Mouse (Mus musculus) Patski (cell line): Measurements from ENCODE around the gene Scrn2. TPM values are rescaled to one million over a fixed set of nuclear protein-coding genes. Genes with fewer than 3 reads are reported as not detected.

Experiments
- ATAC-seq: fragments of 100-300 bp; one replicate; pipeline ENCODE4 v1.8.0; 2021
- CTCF ChIA-PET: fragments of 350-600 bp; sonication (Branson Sonifier 250); formaldehyde crosslinking; loops from one replicate; lab custom pipeline; 2022; ENCODE audit warnings: inconsistent platforms; lab: Charles Lee
- POLR2A ChIA-PET: fragments of 350-600 bp; sonication (Branson Sonifier 250); formaldehyde crosslinking; loops from one replicate; lab custom pipeline; 2022; ENCODE audit warnings: antibody characterized with exemption, inconsistent platforms; lab: Charles Lee
- DNase-seq: peaks from one replicate; pipeline ENCODE4 v3.0.0-alpha.2; 2011; ENCODE audit warnings: low read depth, low spot score
- H3K27me3 ChIP-seq: fragments of 371-371 bp; one replicate; pipeline ENCODE4 v1.5.1; 2021
- CTCF ChIP-seq: fragments of 100-300 bp; IDR thresholded peaks from one replicate; pipeline ENCODE4 v1.5.1; 2021
- in situ Hi-C: fragments of 300-500 bp; cut with MboI; formaldehyde crosslinking; loops from 3 replicates; pipeline ENCODE4 v1.11.1; 2018; ENCODE audit warnings: low pct_unique_long_range_greater_than_20kb, mixed read lengths
- polyA plus RNA-seq: library from polyadenylated mRNA; unstranded; gene quantifications from one replicate; pipeline ENCODE4 v1.2.3, GENCODE M21; 2021

Gene Scrn2
- polyA plus RNA-seq, 1 experiment from 2014 or later: 47.0 TPM

DNA sequence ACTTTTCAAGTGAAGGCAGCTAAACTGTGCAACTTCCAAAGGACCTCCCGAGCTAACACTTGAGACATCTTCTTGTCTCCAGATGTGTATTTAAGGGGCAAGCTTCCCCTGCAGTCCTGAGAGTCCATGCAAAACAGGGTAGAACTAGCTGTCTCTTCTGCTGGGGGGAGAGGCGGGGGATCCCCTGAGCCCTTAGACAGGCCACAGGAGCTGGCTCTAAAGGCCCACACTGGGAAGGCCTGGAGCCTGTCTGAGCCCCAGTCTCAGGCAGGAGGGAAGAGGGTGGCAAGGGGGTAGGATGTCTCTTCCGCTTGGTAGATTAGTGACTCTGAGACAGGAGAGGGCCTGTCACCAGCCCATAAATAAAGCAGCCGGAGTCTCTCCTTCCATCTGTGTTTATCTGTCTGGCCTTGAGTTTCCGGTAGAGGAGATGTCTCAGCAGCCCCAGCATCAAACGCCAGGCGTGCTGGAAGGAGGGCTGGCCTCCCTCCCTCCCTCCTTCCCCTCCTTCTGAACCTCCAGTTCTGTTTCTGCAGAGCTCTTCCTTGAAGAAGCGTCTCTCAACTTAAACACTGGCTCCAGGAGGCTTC lies 36.9 kb upstream of the Scrn2 start:
- CTCF ChIA-PET: interaction anchor here (1.0 to 1.1 kb wide), 2 partner anchors 11 to 37 kb away, joined by 4 to 5 read pairs; partner anchors contain the start of gene Scrn2
- DNase-seq (no peak), ATAC-seq (no peak)
- peaks cover 4% of the 10 kb centered on the region for H3K27me3 ChIP-seq
- no peak for TF ChIP-seq CTCF
- POLR2A ChIA-PET: no interaction called here
- in situ Hi-C loops: no loop called here

DNA sequence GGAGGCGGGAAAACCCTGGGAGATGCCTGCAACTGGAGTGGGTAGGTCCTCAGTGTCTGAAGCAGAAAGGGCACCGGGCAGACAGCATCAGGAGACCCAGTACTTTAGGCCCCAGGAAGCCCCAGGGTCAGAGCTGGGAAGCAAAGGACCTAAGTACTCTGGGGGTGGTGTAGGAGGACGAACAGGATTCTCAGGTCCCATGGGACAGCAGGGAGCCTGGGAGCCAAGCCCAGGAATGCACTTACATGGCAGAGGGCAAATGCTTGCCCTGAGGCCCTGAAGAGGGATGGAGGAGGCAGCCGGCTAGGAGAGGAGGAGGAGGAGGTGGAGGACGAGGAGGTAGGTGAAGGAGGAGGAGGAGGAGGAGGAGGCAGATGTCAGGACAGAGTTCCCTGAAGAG lies 34.7 kb upstream of the Scrn2 start:
- H3K27me3 ChIP-seq: peaks cover 4% of the 10 kb centered on the region
- no peak for DNase-seq
- ATAC-seq: no peak
- ChIA-PET CTCF (no interaction called here), POLR2A (no interaction called here)
- in situ Hi-C loops: no loop called here
- no peak for TF ChIP-seq CTCF

DNA sequence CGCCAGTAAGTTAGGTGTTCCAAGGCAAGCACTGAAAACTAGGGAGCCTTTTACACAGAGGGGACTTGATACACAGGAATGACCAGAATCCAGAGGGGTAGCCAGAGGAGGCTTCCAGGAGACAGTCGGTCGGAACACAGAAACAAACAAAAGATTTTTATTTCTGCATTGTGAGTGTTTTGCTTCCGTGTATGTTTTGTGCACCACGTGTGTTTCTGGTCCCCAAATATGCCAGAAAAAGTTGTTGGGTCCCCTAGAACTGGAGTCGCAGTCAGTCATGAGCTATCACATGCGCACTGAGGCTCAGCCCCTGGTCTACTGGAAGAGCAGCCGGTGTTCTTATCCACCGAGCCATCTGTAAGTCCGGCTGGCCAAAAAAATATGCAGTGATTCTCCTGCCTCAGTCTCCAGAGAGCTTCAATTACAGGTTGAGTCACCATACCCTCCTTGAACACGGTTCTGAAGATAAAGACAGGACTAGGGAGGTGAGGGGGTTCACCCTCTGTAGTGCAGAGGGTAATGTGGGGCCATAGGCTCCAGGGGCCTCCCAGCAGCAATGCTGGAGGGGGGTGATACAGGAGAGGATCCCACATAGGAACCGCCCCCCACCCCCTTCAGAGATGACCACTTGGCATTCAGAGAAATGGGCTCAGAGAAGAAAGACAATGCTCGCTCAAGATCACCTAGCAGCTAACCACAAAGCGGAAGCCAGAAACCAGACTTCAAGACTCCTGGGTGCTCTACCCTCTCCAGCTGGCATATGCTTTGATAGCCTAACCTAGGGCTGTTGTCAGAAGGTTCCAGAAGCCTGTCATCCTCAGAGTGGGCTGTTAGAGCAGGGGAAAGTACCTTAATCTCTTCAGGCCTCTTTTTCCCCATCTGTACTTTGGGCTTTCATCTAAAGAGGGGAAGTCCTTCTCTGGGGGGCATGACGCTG lies 33.6 kb upstream of the Scrn2 start:
- no peak for ATAC-seq
- POLR2A ChIA-PET: interaction anchor here (0.5 kb wide), 1 partner anchor 35 kb away, joined by 4 read pairs; no protein-coding TSS in a partner anchor
- no peak for DNase-seq
- no peak for TF ChIP-seq CTCF
- in situ Hi-C loops: no loop called here
- peaks cover 4% of the 10 kb centered on the region for H3K27me3 ChIP-seq
- CTCF ChIA-PET: interaction anchor here (1.1 kb wide), 1 partner anchor 12 kb away, joined by 3 read pairs; no protein-coding TSS in a partner anchor

DNA sequence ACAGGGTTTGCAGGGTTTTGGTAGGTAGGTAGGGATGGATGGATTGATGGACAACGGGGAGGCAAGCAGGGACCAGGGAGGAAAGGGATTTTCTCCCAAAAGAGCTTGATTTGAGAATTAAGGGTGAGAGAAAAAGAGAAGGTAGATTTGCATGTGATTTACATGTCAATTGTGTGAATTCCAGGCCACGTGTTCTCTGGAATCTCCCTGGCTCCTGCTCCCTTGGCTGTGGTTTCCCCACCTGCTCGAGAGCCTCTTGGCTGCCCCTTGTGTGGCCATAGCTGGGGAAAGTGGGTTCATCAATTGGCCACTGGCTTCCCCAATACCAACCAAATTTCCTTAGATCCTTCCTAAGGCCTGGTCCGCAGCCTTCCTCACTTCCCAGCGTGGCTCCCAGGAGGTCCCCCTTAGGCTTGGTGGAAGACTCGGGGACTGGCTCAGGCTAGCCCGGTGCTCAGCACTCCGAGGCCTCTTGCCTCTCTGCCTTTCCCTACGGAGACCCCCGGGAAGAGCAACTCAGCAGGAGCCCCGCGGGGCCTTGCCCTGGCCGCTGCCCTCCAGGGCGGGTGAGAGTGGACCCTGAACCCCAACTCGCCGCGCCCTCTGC lies 32.9 kb upstream of the Scrn2 start:
- TF ChIP-seq CTCF: no peak
- no peak for DNase-seq
- H3K27me3 ChIP-seq: peaks cover 4% of the 10 kb centered on the region
- ATAC-seq: no peak
- CTCF ChIA-PET: no interaction called here
- POLR2A ChIA-PET: interaction anchor here (0.6 kb wide), 1 partner anchor 68 kb away, joined by 3 read pairs; no protein-coding TSS in a partner anchor
- in situ Hi-C loops: no loop called here

DNA sequence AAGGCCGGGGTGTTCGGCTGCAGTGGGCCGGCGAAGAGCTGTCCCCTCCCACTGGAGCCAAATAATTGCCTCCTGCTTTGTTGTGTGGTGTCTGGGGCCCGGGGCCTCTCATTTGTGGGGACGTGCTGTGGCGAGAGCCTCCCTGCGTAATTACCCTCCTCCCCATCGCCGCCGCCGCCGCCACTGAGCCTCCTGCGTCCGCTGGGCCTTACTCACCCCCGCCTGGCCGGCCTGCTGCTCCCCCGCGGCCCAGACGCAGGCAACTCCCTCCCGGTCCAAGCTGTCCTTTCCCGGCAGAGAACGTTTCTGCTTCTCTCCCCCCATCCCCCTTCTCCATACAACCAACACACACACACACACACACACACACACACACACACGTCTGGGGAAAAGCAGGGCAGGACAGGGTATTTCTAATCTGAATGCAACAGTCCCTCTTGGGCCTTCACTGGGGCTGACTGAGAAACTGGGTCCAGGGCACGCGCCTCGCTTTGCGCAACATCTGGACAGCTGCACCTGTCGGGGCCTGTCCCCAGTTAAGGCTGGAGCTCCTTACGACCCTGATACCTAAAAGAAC lies 32.3 kb upstream of the Scrn2 start:
- no peak for ATAC-seq
- peaks cover 4% of the 10 kb centered on the region for H3K27me3 ChIP-seq
- ChIA-PET CTCF (no interaction called here), POLR2A (interaction anchor here (0.6 kb wide), 1 partner anchor 68 kb away, joined by 3 read pairs; no protein-coding TSS in a partner anchor)
- in situ Hi-C loops: no loop called here
- DNase-seq: no peak
- TF ChIP-seq CTCF: no peak

DNA sequence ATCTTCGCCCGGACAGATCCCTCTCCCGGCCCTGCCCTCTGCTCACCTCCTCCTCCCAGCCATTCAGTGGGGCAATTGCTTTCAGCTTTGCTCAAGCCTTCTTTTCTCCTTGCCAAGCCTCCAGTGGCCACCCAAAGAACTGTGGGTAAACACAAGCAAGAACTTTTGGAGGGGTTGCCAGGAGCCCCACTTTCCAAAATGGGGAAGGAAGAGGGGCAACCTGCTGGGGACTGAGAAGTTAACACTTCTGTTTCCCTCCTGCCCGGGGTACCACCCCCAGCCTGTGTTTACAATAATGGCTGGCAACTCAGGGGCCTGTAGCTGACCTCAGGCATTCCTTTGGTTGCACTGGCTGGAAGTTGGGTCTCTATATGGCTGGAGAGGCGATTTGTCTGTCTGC lies 26.6 kb upstream of the Scrn2 start:
- CTCF ChIA-PET: no interaction called here
- no peak for TF ChIP-seq CTCF
- POLR2A ChIA-PET: no interaction called here
- ATAC-seq: no peak
- in situ Hi-C loops: no loop called here
- H3K27me3 ChIP-seq: peaks cover 7% of the 10 kb centered on the region
- DNase-seq: no peak

DNA sequence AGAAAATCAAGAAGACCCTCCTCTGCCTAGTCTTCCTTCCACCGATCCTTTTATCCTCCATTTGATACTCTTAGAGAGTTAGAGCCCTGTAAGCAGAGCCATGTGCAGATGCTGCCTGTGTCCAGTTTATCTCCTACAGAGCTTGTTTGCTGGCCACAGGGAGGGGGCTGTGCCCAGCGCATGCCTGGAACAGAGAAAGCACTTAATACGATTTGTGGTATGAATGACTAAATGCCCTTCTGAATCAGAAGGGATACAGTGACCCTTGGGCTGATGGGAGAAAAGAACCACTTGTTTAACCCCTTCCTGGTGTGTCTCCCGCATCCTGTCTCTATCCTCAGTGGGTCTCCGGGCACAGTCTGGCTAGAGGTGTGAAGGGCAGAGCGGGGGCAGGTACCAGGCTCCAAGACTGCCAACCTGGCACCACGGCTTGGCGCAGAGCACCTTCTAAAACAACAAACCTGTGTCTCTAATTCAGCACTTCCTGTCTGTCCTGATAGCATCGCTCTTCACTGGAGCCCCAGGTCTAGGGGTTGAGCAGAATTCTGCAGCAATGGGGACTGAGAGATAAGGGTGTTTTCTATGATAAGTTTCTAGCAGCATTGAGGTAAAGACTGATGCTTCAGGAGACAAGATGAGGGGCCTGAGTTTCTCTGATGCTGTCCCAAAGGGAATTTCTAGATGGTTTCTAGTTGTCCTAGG lies 22.5 kb upstream of the Scrn2 start:
- DNase-seq: no peak
- CTCF ChIA-PET: interaction anchor here (1.5 kb wide), 1 partner anchor 16 kb away, joined by 3 read pairs; no protein-coding TSS in a partner anchor
- no peak for TF ChIP-seq CTCF
- POLR2A ChIA-PET: no interaction called here
- in situ Hi-C loops: no loop called here
- H3K27me3 ChIP-seq: peaks cover 10% of the 10 kb centered on the region
- ATAC-seq: no peak

DNA sequence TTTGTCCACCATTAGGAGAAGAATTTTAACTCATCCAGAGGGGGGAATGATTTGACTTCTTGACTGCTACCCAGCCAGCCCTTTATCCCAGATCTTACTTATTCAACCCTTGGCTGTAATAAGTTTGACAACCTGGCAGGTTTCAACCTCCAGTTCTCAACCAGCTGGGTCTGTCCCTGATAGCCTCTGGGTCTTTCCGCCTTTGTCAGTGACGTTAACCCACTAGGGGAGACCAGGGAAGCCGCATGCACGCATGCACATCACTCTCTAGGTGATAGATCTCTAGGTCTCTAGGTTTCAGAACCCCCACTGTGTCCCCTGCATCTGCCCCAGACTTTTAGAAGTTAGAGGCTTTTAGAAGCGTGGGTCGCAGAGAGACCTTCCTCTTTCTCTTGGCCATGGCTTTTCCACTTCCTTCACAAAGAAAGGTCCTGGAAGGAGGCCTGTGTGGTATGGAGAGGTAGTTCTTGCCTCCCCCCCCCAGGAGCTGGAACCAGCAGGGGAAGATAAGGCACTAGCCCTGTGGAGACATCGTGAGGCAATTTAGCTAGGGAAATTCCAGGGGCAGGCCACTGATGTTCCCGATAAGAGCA lies 20.4 kb upstream of the Scrn2 start:
- no peak for TF ChIP-seq CTCF
- in situ Hi-C loops: no loop called here
- ATAC-seq: no peak
- POLR2A ChIA-PET: no interaction called here
- CTCF ChIA-PET: interaction anchor here (0.8 to 2.2 kb wide), 3 partner anchors 13 to 20 kb away, joined by 3 to 8 read pairs (median 4); partner anchors contain the start of gene Scrn2
- no peak for DNase-seq
- H3K27me3 ChIP-seq: peaks cover 14% of the 10 kb centered on the region

DNA sequence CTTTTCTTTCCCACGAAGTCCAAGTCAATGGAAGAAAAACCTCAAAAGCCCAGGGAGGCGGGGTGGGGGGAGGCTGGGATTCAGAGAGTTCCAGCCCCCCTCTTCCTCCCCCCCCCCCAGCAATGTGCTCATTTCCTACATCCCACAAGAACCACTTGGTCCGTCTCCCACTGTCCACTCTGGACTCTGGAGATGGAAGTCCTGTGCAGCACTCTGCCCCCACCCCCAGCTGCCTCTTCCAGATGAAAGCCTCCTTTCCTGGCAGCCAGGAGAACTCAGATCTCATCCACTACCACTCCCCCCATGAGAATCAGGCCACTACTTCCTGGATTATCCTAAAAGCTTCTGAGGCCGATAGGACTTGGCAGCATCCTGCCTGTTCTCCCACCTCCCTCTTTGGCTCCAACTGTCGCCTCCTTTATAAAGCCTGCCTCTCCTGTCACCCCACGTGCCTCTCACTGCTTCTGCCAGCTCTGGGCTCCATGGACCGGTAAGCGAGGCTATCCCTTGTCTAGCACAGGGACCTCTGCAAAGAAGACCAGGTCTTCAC lies 16.5 kb upstream of the Scrn2 start, which contains the start of gene Sp6:
TSS of gene Sp6 (plus strand) at position 274 of the 550 bp plus-strand sequence.
- DNase-seq (no peak), ATAC-seq (no peak)
- TF ChIP-seq CTCF: no peak
- peaks cover 23% of the 10 kb centered on the region for H3K27me3 ChIP-seq
- ChIA-PET POLR2A (interaction anchor here (0.6 kb wide), 1 partner anchor 30 kb away, joined by 3 read pairs; the partner anchor contains the start of gene Sp2), CTCF (no interaction called here)
- in situ Hi-C loops: no loop called here
